In genomic region chrX:9470811-9471388, GRCm38 (mm10) we compare ENCODE assay signal across 12 mouse cellular contexts. TPM values are rescaled to one million over a fixed set of nuclear protein-coding genes. Genes with fewer than 3 reads are reported as not detected.
DNase-seq lines count a peak whose midpoint lies in the region; ATAC-seq lines count a peak whose summit lies in the region.
"Had no signal": no experiment of that assay in that cellular context is flagged by ENCODE, and none has a peak within 500 bp of the region (broad histone marks: within the 10 kb centered on the region; RNA-seq: fewer than 3 reads in every experiment).

No protein-coding gene starts in this region.

- no peaks in the 10 kb centered on the region for H3K27me3 ChIP-seq in splenic B cell, adult 2 months (ENCODE audit: control insufficient read depth, insufficient read depth, low read length, poor library complexity, severe bottlenecking)

- H3K36me3 ChIP-seq in splenic B cell, adult 2 months (ENCODE audit: control insufficient read depth, insufficient read depth, low read length, poor library complexity, severe bottlenecking): no peaks in the 10 kb centered on the region
- H3K36me3 ChIP-seq: heart, embryonic 10.5 days; midbrain, embryonic 12.5 days had no signal

- ATAC-seq in granulocyte monocyte progenitor cell, adult 5-6 weeks (replicated peaks; ENCODE audit: poor library complexity, severe bottlenecking): peak; percentile 74
- ATAC-seq: hindbrain, postnatal 0 days had no signal

- DNase-seq in layer of hippocampus, adult 9-11 months: peak; percentile 5
- no peak for DNase-seq in layer of hippocampus, adult 8-10 months (ENCODE audit: low spot score in 2 of 2)
- DNase-seq in T-cell, adult 2 months (ENCODE audit: low spot score): peak; percentile 3
- peak; percentile 60 for DNase-seq in splenic B cell, adult 2 months (ENCODE audit: low read depth, low spot score)
- no peak for DNase-seq in right cerebral cortex, postnatal 4 days
- no peak for DNase-seq in c-Kit-positive CD71-positive TER-119-positive erythroid progenitor cells, embryonic 14.5 days (ENCODE audit: low spot score)
- no peak for DNase-seq in liver
- DNase-seq: kidney, postnatal 4 days had no signal

RNA-seq across cellular contexts. Expression of gene Cybb, which starts 16.7 kb away (rescaled TPM):
- 1 to 10 TPM in 2 of 4 experiments, under 1 TPM in 2; 0.25 to 3.3 (median 1.8) TPM for total RNA-seq in layer of hippocampus, adult 8-10 months (2022)
- 42.2 and 43.0 TPM in 2 replicates for total RNA-seq in granulocyte monocyte progenitor cell, adult 5-6 weeks (2014; fragmentation: Nextera tagmentation)
- 67.4 and 76.6 TPM in 2 replicates for total RNA-seq in granulocyte monocyte progenitor cell, adult 5-6 weeks (2017)

Comparison
In these comparisons a context has a peak if more than half of its experiments do, and no peak if none do; other contexts are left out.
1. DNase-seq: peak in layer of hippocampus, adult 9-11 months (single experiment), T-cell, adult 2 months (single experiment) and splenic B cell, adult 2 months (single experiment); none in layer of hippocampus, adult 8-10 months (0 of 2), right cerebral cortex, postnatal 4 days (single experiment), c-Kit-positive CD71-positive TER-119-positive erythroid progenitor cells, embryonic 14.5 days (single experiment) and liver (single experiment).
2. RNA of gene Cybb, which starts 16.7 kb away (total RNA-seq): 42.2 to 76.6 TPM in granulocyte monocyte progenitor cell, adult 5-6 weeks; 0.25 to 3.3 TPM in layer of hippocampus, adult 8-10 months; every median in the first group is over 10 times any median in the second.